Mouse (Mus musculus) heart, embryonic 16.5 days (tissue): ENCODE measurements around the gene Creb3l1. TPM values are rescaled to one million over a fixed set of nuclear protein-coding genes. Genes with fewer than 3 reads are reported as not detected.
A peak's percentile ranks its signal among the peaks of the same experiment; 100 is the strongest.

Source experiments
- ATAC-seq: fragments of 200-750 bp; cut with Nextera tagmentation; replicated peaks from 2 replicates; pipeline ENCODE4 v1.8.0; 2017; ENCODE audit warnings: moderate number of reproducible peaks; ENCODE audit not compliant: insufficient read depth, low FRiP score; ENCODE audit errors: extremely low read depth
- H3K27ac ChIP-seq: fragments of 300-500 bp; sonication (generic); 2 replicates; pipeline ENCODE4 v1.5.1; 2014; ENCODE audit warnings: mild to moderate bottlenecking, low read length, control low read depth, moderate library complexity
- H3K27me3 ChIP-seq: fragments of 300-500 bp; sonication (generic); 2 replicates; pipeline ENCODE4 v1.6.1; 2014; ENCODE audit warnings: low read length, mixed read lengths; ENCODE audit not compliant: control insufficient read depth, insufficient read depth
- H3K36me3 ChIP-seq: fragments of 300-500 bp; sonication (generic); 2 replicates; pipeline ENCODE4 v1.6.1; 2014; ENCODE audit not compliant: control insufficient read depth, insufficient read depth
- H3K4me1 ChIP-seq: fragments of 300-500 bp; sonication (generic); 2 replicates; pipeline ENCODE4 v1.6.1; 2014; ENCODE audit warnings: low read length, mixed read lengths; ENCODE audit not compliant: control insufficient read depth, insufficient read depth
- H3K4me2 ChIP-seq: fragments of 300-500 bp; sonication (generic); 2 replicates; pipeline ENCODE4 v1.6.1; 2014; ENCODE audit warnings: low read depth, mild to moderate bottlenecking, control low read depth, low read length
- H3K4me3 ChIP-seq: fragments of 300-500 bp; sonication (generic); 2 replicates; pipeline ENCODE4 v1.5.1; 2014; ENCODE audit warnings: mild to moderate bottlenecking, control low read depth, low read length
- H3K9ac ChIP-seq: fragments of 300-500 bp; sonication (generic); 2 replicates; pipeline ENCODE4 v1.6.1; 2014; ENCODE audit warnings: low read length, control low read depth
- H3K9me3 ChIP-seq: fragments of 300-500 bp; sonication (generic); replicated peaks from 2 replicates; pipeline ENCODE4 v1.6.1; 2016; ENCODE audit warnings: low read length; ENCODE audit not compliant: control insufficient read depth
- WGBS: fragments of 180-500 bp; shearing (Covaris S2); extraction: QIAGEN DNeasy Blood & Tissue Kit; methylation state at CpG from one replicate; pipeline ENCODE4 v1.1.7; 2014; 5-methylcytosine and 5-hydroxymethylcytosine counted together
- polyA plus RNA-seq: library from polyadenylated mRNA; unstranded; fragments of >200 nt; fragmentation: Nextera tagmentation; extraction: Ambion mirVana; gene quantifications from 2 replicates; pipeline ENCODE4 v1.2.1, GENCODE M21; 2015

Creb3l1 gene
- 7.2 and 8.4 TPM in 2 replicates for polyA plus RNA-seq

DNA sequence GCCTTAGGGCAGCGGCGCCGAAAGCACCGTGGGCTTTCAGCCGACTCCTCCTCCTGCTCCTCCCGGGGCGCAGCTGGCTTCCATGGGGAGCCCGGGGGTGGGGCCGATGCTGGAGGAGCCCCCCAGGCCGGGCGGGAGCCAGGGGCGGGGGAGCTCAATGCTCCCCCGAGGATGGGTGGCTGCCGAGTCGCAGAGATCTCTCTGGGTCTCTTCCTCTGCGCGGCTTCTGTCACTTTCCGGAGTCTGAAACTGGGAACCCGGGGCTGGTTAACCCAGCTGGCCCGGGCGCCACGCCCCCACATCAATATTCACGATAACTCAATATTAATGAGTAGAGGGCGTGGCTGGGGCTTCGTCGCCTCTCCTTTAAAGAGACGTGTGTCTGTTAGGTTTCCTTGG is at the start of gene Creb3l1:
Creb3l1 (minus strand) TSS at position 229 of the 399 bp plus-strand sequence.
- WGBS: under 1% methylated on average over 25 of the region's 27 CpGs
- H3K9me3 ChIP-seq: no peaks in the 10 kb centered on the region
- ATAC-seq: peak; percentile 43; the same call in 1 of the 2 replicates
- H3K4me3 ChIP-seq: peak within 1 kb of the TSS; percentile 68
- no peaks in the 10 kb centered on the region for H3K36me3 ChIP-seq
- H3K9ac ChIP-seq: peak within 1 kb of the TSS; percentile 72
- peaks cover 6% of the 10 kb centered on the region; the same call in 1 of the 2 replicates for H3K27me3 ChIP-seq
- H3K27ac ChIP-seq: peak within 1 kb of the TSS; percentile 58
- peak within 1 kb of the TSS; percentile 93 for H3K4me2 ChIP-seq
- peaks cover 7% of the 10 kb centered on the region for H3K4me1 ChIP-seq

DNA sequence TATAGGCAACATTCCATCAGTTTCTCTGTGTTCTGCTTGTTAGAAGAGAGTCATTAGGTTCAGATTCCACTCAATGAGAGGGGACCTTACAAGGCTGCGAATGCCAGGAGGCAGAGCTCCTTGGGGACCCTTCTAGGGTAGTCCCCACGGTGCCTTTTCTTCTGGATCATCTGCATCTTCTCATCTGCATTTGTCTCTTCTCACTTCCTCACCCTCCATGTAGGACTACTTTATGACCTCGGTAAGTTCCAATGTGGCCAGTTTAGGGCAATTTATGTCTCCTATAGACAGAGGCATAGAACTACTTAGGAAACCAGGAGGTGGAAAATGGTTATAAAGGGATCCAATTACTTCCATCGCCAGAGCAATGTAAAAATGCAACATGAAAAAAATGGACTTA is 46.8 kb upstream of the Creb3l1 start:
- 79% methylated on average over 4 of the region's 4 CpGs for WGBS
- no peak overlapping the region for H3K27ac ChIP-seq
- H3K9me3 ChIP-seq: no peaks in the 10 kb centered on the region
- H3K4me1 ChIP-seq: no peaks in the 10 kb centered on the region
- H3K4me3 ChIP-seq: no peak overlapping the region
- no peaks in the 10 kb centered on the region for H3K27me3 ChIP-seq
- no peaks in the 10 kb centered on the region for H3K36me3 ChIP-seq
- no peak overlapping the region for H3K9ac ChIP-seq
- H3K4me2 ChIP-seq: no peak overlapping the region
- ATAC-seq: no peak

DNA sequence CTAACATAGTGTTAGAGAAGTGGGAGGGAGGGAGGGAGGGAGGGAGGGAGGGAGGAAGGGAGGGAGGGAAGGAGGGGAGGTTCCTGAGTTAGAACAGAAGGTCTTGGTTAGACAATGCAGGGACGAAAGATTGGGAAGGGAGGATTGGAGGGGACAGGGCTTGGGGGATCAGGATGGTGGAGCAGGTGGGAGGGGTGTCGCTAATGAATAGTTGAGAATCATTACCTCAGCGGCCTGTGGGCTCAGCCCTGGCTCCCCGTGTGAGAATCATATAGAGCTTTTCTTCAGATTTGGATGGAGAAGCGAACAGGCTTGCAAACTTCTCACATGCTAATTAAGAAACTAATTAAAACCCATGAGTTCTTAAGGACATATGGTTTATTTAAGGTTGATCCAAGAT is 45.3 kb upstream of the Creb3l1 start:
- Histone ChIP-seq H3K9me3 (no peaks in the 10 kb centered on the region), H3K27me3 (no peaks in the 10 kb centered on the region), H3K9ac (no peak overlapping the region), H3K4me2 (no peak overlapping the region), H3K4me3 (no peak overlapping the region), H3K36me3 (no peaks in the 10 kb centered on the region), H3K27ac (no peak overlapping the region), H3K4me1 (no peaks in the 10 kb centered on the region)
- no peak for ATAC-seq
- WGBS: 67% methylated on average over 5 of the region's 5 CpGs

DNA sequence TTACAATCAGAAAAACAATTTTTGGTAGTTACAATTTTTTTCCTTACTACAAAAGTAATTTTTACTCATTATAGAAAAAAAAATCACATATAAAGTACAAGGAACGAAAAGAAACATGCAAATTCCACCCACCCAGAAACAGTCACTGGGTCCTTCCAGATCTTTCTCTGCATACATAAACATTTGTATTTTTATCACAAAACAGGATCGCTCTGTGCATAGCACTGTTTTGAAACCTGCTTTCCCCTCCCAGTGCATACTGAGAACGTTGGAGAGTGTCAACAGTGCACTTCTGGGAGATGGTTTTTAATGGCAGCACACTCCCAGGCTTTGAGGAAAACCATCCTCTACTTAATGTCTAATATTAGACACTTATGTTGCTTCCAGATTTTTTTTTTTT is 43.3 kb upstream of the Creb3l1 start:
- no peak overlapping the region for H3K4me2 ChIP-seq
- H3K36me3 ChIP-seq: no peaks in the 10 kb centered on the region
- H3K4me3 ChIP-seq: no peak overlapping the region
- WGBS: 57% methylated on average over 3 of the region's 3 CpGs
- no peak overlapping the region for H3K9ac ChIP-seq
- no peaks in the 10 kb centered on the region for H3K4me1 ChIP-seq
- H3K9me3 ChIP-seq: no peaks in the 10 kb centered on the region
- no peaks in the 10 kb centered on the region for H3K27me3 ChIP-seq
- H3K27ac ChIP-seq: no peak overlapping the region
- ATAC-seq: no peak

DNA sequence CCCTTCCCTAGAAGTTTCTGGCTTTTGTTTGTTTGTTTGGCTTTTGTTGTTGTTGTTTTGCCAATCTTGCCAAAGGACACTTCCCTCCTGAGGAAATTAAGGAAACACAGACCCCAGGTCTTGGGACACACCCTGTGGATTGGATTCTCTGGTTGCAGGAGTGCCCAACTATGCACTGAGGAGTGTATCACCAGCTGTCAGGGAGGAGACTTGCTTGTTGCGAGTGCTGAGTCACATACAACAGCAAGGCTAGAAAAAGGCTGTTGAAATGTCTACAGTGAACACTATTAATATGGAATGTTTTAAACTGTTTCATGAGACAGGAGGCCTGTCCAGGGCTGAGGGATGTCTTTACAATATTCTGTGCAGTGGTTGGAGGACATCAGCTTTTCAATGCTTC is 42.6 kb upstream of the Creb3l1 start:
- ATAC-seq: no peak
- no peak overlapping the region for H3K27ac ChIP-seq
- no peaks in the 10 kb centered on the region for H3K36me3 ChIP-seq
- no peaks in the 10 kb centered on the region; the same call in 1 of the 2 replicates for H3K27me3 ChIP-seq
- no peak overlapping the region for H3K4me3 ChIP-seq
- H3K9me3 ChIP-seq: no peaks in the 10 kb centered on the region
- no peak overlapping the region for H3K9ac ChIP-seq
- WGBS: 54% methylated on average over 1 of the region's 1 CpGs
- H3K4me1 ChIP-seq: no peaks in the 10 kb centered on the region
- H3K4me2 ChIP-seq: no peak overlapping the region

DNA sequence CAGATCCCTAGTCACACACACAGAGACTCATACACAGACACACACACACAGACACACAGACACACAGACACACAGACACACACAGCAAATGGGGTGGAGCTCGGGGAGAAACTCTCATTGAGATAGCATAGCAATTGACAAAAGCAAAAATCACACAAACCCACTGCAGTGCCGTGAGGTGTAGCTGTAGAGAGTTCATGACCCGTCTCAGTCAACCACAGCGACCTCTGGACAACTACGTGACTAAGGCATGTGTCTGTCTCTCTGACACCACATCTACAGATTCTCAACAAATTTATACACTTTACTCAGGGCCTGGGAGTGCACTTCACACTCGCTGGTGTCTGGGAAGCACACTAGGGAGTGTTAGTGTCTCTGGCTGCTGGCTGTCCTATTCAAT is 41.6 kb upstream of the Creb3l1 start:
- WGBS: 64% methylated on average over 6 of the region's 6 CpGs
- H3K4me1 ChIP-seq: no peaks in the 10 kb centered on the region
- H3K36me3 ChIP-seq: no peaks in the 10 kb centered on the region
- no peak overlapping the region for H3K4me3 ChIP-seq
- no peak overlapping the region for H3K9ac ChIP-seq
- H3K27ac ChIP-seq: no peak overlapping the region
- H3K27me3 ChIP-seq: no peaks in the 10 kb centered on the region; the same call in 1 of the 2 replicates
- ATAC-seq: no peak
- no peak overlapping the region for H3K4me2 ChIP-seq
- H3K9me3 ChIP-seq: no peaks in the 10 kb centered on the region

DNA sequence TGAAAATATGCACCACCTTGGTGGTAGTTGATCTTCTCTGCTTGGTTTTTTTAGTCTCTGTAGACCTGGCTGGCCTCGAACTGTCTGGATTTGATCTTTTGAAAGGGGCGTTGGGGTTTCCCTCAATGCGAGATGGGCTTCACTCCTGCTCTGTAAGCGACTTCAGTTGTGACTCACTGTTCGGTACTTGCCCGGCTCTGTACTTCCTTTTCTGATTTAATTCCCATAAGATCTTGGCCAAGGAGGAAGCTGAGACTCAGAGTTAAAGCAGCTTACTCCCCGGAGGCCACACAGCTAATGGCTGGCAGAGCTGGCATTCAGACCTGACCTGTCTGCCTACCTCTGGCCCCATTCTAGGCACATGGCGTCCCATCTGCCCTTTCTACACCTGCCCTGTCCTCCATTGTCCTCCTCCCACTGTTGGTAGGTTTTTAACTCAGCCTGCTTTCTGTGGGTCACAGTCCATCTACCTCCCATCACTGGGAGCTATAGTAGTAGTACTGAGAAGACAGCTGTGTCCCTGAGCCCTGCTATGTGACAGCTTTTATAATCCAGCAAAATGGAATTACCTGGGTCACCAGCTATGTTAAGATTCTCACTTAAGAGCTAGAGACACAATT is 41.1 kb upstream of the Creb3l1 start:
- 74% methylated on average over 8 of the region's 8 CpGs for WGBS
- no peak for ATAC-seq
- no peak overlapping the region for H3K4me3 ChIP-seq

DNA sequence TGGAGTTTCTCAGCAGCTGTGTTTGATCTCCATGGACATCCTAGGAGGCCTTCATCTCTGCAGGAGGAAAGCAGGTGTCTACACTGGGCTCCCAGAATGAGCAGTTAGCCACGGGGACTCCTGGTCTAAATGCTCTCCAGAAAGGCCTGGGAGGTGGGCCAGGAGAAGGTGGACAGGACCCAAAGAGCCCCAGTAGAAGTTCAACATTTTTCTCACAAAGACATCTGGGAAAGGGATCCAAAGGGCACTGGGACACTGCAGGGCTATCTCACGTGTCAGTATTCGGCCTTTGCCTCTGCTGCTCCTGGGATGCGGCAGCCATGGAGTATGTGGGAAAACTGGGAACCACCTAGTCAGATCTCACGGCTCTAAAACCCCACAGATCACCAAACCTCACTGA is 38.8 kb upstream of the Creb3l1 start:
- 65% methylated on average over 5 of the region's 5 CpGs for WGBS
- Histone ChIP-seq H3K36me3 (no peaks in the 10 kb centered on the region), H3K4me3 (no peak overlapping the region), H3K4me2 (no peak overlapping the region), H3K27ac (no peak overlapping the region), H3K9me3 (no peaks in the 10 kb centered on the region), H3K9ac (no peak overlapping the region), H3K27me3 (peaks cover 9% of the 10 kb centered on the region), H3K4me1 (peaks cover 3% of the 10 kb centered on the region)
- no peak for ATAC-seq

More for the DNA sequence above, 41.1 kb upstream of the Creb3l1 start:
- Histone ChIP-seq H3K4me2 (no peak overlapping the region), H3K4me1 (no peaks in the 10 kb centered on the region), H3K36me3 (no peaks in the 10 kb centered on the region), H3K9ac (no peak overlapping the region), H3K9me3 (no peaks in the 10 kb centered on the region), H3K27ac (no peak overlapping the region), H3K27me3 (peaks cover 5% of the 10 kb centered on the region)

DNA sequence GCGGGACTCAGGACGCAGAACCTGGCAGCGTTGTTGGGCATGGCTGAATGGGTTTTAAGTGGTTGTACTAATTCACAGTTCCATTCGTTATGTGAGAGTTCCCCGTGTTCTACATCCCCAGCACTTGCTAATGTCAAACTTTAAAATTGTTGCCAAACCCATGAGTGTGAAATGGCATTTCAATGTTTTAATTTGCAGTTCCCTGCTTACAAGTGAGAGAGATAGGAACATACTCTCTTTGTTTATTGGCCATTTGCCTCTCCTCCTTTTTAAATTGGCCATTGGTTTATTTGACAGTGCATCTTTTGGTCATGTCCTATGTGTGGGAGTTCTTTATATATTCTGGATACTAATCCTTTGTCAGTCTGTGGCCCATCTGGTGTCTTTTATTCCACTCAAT is 37.0 kb upstream of the Creb3l1 start:
- Histone ChIP-seq H3K9me3 (no peaks in the 10 kb centered on the region), H3K27me3 (peaks cover 9% of the 10 kb centered on the region), H3K4me1 (peaks cover 3% of the 10 kb centered on the region), H3K4me3 (no peak overlapping the region), H3K36me3 (no peaks in the 10 kb centered on the region), H3K27ac (no peak overlapping the region), H3K4me2 (no peak overlapping the region), H3K9ac (no peak overlapping the region)
- no peak for ATAC-seq
- WGBS: 81% methylated on average over 5 of the region's 5 CpGs
